Mouse (Mus musculus): ENCODE results near the gene Hoxa9.

Gene Hoxa9

DNA sequence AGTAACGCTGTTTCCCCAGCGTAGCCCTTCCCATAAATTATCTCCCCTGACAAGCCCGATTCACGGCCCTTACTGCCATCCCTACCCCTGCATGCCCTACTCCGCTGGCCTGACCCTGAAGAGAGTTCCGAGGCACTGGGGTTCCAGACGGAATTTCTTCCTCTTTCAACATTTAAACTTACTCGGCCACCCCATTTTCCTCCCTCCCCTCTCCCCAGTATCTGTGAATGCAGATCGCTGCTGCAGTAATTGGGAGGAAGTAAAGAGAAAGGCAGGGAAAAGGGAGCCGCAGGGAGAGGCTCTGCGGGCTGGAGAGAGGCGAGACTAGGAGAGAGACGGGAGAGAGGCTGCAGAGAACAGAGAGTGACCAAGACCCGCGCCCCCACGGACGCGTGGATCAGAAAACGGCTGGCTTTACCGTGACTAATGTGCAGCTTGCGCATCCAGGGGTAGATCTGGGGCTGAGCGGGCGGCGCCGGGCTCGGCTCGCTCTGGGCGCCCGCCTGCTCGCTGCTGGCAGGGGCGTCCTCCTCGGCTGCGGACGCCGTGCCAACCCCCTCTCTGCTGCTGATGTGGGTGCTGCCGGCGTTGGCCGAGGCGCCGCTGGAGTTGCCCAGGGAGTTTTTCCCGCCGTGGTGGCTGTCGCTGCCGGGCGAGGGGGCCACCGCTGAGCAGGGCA, 27.4 kb downstream of the Hoxa9 start:
- no peak for DNase-seq (ENCODE audit: low spot score in 2 of 2)

DNA sequence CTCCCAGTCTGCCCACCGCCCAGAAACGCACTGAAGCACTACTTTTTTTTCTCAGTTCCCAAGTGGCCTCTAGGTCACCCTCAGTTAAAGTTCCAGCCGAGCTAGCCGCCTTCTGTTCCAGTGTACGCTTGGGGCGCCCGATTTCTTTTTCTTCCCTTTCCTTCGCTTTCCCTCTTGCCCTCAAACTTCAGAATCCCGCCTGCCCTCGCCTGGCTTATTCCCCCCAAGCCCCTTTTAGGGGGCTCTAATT, 27.8 kb downstream of the Hoxa9 start:
- DNase-seq (ENCODE audit: low spot score in 2 of 2): no peak

GRCm38 (mm10) chr6:52202362-52203120, 28.3 kb downstream of the Hoxa9 start:
- no peak for DNase-seq (ENCODE audit: low spot score in 2 of 2)

DNA sequence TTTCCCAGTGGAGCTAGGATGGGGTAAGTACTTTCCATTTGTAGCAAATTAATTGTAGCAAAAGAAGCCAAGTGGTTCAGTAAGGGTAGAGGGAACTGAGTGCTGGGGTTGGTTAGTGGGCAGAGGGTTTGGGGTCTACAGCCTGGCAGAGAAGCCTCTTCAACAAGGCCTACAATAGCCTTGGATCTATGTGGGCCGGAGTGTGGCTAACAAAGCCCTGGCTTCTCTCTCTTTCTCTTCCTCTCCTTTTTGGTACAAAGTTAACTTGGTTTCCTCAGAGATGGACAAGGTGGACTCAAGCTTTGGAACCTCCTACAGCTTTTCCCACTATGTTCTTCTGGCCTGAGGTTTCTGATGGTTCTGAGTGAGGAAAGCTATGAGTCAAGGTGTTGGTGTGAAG, 29.6 kb downstream of the Hoxa9 start:
- no peak for DNase-seq (ENCODE audit: low spot score in 2 of 2)

- no peak for DNase-seq (ENCODE audit: low spot score in 2 of 2)
Measured at GRCm38 (mm10) chr6:52200751-52201250, 30.1 kb downstream of the Hoxa9 start.

- no peak for DNase-seq (ENCODE audit: low spot score in 2 of 2)
Measured at GRCm38 (mm10) chr6:52200073-52200750, 30.7 kb downstream of the Hoxa9 start.

- no peak for DNase-seq (ENCODE audit: low spot score in 2 of 2)
Measured at GRCm38 (mm10) chr6:52197271-52197670, 33.6 kb downstream of the Hoxa9 start.

GRCm38 (mm10) chr6:52196811-52197210, 34.1 kb downstream of the Hoxa9 start:
- DNase-seq (ENCODE audit: low spot score in 2 of 2): no peak

- no peak for DNase-seq (ENCODE audit: low spot score in 2 of 2)
Measured at GRCm38 (mm10) chr6:52194690-52195089, 36.2 kb downstream of the Hoxa9 start.

DNA sequence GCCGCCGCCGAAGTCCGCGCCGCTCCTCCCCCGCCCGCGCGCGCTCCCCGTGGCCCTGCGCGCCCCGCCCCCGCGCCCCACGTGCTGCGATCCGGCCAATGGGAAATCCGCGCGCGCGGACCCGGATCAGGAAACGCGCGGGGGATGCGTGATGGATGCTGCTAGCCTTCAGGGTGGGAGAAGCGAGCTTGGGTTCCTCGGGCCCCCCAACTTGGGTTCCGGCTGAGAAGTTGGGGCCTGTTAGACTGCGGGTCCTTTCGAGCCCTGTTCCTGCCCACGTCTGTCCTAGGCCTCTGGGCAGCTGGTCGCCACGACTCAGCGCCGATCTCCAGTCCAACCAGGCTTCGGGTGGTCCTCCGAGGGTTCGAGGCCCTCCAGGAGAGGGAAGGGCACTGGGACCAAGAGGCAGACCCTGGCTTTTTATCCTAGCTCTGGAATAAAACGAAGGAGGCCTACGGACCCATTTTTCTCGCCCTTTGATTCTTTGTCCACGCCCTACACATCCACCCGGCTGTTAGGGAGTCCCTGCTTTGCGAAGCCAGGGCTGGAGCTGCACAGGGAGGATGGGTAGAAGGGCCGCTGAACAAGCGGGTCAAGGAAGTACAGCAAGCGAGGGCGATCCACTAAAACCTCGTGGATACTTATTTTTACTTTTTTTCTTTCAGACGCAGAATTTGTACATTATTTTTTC, 38.9 kb downstream of the Hoxa9 start:
- peak in 1 of 2 experiments; percentile 75 for DNase-seq (ENCODE audit: low spot score in 2 of 2)

GRCm38 (mm10) chr6:52190906-52191810, 39.7 kb downstream of the Hoxa9 start, which contains the start of gene Hoxa4:
Gene Hoxa4, minus strand, starts transcription at chr6:52191753.
- no peak for DNase-seq (ENCODE audit: low spot score in 2 of 2)

DNA sequence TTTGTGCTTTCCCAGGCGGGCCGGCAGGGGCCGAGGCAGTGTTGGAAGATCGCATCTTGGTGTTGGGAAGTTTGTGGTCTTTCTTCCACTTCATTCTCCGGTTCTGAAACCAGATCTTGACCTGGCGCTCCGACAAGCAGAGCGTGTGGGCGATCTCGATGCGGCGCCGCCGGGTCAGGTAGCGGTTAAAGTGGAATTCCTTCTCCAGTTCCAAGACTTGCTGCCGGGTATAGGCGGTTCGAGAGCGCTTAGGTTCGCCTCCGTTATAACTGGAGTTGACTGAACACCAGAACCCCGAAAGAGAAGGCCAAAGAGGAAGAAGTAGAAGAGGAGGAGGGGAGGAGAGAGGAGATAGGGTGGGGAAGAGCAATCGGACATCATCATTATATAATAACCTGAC, 40.5 kb downstream of the Hoxa9 start:
- no peak for DNase-seq (ENCODE audit: low spot score in 2 of 2)

DNA sequence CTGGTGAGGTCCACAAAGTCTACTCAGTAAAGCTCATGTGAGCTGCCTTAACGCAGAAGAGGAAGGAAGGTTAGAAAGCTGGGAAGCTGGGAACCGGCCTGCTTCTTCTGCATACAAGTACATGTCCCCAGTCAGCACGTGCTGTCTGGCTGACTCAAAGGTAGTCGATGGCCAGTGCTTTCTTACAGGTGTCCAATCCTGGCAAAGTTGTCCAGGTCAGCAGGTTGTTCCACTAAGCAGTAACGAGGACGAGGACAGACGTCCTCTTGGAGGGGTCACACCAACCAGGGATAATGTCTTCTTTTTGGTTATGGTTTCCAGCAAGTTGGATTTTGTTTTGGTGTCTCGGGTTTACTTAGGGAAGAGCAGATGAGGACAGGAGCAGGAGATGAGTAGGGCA, 41.0 kb downstream of the Hoxa9 start:
- DNase-seq (ENCODE audit: low spot score in 2 of 2): no peak

DNA sequence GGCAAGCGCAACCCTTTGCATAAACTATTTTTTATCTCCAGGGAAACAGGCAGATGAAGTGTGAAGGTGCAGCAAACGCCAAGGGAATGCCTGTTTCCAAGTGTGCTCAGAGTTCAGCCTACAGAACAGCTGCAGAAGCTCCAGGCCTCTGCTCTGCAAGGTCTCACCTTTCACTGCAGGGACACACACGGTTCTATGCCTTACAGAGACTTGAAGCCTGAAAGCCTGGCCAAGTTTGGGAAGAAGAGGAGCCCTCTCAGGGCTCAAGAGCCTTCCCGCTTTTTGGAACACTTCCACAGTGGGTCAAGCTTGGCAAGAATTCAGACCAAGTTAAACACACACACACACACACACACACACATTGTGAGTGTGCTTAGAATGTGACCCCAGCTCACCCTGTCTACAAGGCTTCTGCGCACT, 41.7 kb downstream of the Hoxa9 start:
- no peak for DNase-seq (ENCODE audit: low spot score in 2 of 2)

DNA sequence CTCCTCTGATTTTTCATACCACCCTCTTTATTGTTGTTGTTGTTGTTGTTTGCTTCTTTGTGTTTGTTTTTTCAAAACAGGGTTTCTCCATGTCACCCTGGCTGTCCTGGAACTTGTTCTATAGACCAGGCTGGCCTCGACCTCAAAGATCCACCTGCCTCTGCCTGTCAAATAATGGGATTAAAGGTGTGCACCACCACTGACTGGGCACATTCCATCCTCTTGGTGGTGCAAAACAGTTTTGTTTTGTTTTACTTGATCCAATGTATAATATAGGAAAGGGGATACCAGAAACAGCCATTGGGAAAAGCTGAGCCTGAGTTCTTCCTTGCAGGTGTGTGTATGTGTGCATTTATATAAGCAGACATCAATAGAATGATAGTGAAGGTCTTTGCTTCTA, 44.4 kb downstream of the Hoxa9 start:
- no peak for DNase-seq (ENCODE audit: low spot score in 2 of 2)

DNA sequence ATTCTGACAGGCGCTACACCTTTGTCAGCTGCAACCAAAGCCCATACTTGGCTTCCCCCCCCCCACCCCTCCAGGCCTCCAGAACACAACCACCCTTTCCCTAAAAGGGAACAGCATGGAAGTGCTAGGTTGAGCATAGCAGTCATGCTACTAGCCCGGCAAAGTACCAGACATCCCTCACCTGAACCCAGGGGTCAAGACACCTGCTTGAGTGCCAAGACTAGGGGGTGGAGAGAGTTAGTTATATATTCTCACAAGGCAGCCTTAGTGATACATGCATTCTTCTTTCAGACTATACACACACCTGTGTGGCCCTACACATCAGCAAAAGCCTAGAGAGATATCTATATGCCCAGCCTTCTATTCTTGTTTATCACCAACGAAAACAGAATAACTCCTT, 45.1 kb downstream of the Hoxa9 start:
- no peak for DNase-seq (ENCODE audit: low spot score in 2 of 2)

GRCm38 (mm10) chr6:52185222-52185621, 45.7 kb downstream of the Hoxa9 start:
- DNase-seq (ENCODE audit: low spot score in 2 of 2): no peak

GRCm38 (mm10) chr6:52184668-52185067, 46.2 kb downstream of the Hoxa9 start:
- no peak for DNase-seq (ENCODE audit: low spot score in 2 of 2)

DNA sequence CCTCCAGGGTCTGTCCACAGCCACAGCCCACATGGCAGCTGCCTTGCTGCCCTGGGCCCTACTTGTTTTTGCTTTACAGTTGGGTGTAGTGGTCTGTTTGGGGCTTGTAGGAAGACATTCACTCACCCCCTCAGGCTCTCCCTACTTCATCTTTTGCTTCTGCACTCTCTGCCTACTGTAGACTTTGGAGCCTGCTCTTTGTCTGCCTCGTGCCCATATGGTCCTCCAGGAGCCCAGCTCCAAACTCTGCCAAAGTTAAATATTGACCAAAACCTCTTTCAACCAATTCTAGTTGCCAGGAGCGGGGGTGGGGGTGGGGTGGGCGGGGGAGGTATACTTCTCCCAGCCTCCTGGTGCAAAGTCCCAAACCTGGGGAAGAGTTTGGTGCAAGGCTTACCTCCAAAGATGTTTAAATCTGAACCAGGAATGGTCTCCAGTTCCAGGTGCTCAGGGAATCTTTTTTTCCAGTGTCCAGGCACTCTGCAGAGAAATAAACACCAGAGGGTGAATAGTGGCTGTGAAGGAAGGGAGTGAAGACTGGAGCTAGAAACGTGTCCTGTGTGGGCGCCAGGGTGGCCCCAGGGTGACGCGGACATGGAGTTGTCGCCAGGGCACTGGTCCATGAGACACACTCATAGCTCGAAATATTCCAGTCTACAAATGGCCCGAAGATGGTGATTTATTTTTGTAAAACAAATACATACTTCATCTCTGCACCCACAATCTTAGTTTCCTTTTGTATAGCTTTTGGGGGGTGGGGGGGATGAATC, 47.4 kb downstream of the Hoxa9 start:
- DNase-seq (ENCODE audit: low spot score in 2 of 2): no peak

- DNase-seq (ENCODE audit: low spot score in 2 of 2): no peak
Measured at GRCm38 (mm10) chr6:52182793-52183192, 48.1 kb downstream of the Hoxa9 start.
